Mouse (Mus musculus) embryo, embryonic 10 days (tissue): Measurements from ENCODE around the gene Vmn2r63.
"Not testable (repeated sequence)": the region's sequence is repeated elsewhere in the genome, so short reads cannot be mapped to it uniquely, and the experiment has no call there.

ENCODE experiments used
- DNase-seq: peaks from one replicate; pipeline ENCODE4 v3.0.0-alpha.2; 2015; ENCODE audit warnings: low spot score

Gene Vmn2r63

DNA sequence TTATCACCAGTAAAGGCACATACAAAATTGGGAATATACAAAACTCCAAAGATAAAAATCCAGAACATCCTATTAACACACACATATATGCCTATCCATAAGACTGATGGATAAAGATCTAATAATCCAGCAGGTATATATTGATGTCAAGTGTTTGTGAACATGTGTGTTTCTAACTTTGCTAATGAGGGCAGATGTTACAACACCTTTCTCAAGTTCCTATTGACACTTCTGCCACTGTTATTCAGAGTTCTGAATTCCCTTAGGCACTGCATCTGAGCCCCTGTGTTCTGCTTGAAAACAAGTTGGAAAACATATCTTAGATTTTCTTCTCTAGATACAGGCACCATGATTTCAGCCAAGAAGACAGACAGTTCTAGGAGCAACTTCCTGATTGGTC is at the start of gene Vmn2r63:
Gene Vmn2r63 (minus strand): TSS at position 101 of the 400 bp plus-strand sequence.
- not testable (repeated sequence) for DNase-seq

DNA sequence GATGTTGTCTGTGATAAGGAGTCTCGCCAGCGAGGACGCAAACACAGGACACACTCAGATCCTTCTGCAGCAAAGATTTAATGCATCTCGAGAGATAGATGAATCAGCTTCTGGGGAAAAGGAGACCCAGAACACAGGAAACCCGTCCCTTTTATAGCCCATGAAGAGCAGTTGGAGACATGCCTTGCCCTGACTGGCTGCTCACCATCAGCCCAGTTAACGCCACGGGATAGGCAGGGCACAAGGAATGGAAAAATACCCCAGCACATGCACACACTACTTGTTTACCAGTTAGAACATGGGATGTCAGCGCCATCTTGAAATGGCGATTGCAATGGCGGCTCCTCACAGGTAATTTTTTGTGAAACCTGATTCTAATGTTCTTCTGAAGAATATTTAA is 47.1 kb upstream of the Vmn2r63 start:
- DNase-seq: no peak

DNA sequence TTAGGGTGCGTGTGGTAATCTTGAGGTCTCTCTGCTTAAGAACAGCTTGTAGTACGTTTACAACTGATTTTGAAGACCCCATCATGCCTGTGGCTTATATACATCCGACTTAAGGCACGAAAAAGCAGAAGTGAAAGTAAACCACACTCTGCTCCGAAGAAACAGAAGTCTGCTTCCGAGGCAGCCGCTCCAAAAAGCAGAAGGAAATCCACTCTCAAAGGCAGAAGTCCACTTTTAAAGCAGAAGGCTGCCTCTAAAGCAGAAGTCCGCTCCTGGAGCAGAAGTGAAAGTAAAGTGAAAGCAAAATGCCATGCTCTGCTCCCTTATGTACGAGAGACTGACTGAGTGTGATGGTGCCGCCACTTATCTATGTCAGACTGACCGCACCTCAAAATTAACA is 46.5 kb upstream of the Vmn2r63 start:
- no peak for DNase-seq

DNA sequence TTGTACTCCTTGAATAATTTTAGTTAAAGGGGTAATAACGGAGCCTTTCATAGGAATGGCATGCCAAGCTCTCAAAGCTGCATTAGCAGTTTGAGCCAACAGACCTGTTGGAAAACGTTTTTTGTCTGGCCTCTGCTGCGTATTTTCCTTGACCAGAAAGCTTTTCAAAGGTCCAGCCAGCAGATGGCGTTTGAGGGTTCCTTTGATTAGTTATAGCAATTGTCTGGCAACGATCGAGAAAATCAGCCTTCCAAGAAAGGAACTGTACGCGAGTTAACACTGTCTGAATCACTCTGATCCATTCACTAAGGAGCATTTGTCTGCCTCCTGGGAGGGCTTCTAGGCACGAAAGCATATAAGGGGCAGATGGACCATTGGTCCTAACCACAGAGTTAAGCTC is 31.6 kb upstream of the Vmn2r63 start:
- DNase-seq: no peak

DNA sequence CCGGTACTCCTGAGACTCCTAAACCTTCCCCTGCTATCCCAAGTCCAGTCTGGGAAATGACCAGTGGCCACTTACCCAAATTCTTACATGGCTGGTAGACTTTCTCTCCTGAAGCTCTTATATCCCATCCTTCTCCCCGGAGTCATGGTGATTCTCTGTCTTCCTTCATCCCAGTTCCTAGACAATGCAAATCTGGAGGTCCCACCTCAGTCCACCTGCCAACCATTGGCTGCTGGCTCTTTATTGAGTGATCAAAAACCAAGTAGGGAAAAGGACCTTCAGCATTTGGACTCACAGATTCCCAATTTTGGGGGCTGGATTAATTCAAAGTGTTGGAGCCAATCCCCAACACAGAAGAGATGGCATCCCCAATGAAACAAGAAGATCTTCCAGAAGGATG is 35.6 kb downstream of the Vmn2r63 start:
- DNase-seq: not testable (repeated sequence)

DNA sequence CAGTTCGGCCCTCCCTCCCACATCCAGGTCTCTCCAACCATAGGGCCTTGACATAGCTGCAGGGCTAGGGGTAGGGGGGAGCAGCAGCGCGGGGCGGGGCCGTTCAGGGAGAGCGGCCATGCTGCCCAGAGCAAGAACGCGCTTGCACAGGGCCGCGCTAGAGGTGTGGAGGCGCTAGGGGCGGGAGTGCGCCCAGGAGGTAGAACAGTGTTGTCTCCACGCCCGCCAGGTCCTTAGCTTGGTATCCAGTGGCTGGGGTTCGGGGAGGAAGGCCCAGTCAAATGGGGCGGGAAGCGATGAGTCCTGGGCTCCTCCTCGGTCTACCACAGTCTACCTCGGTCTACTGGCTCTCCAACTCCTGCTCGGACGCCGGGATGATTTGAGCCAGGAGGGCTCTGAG is 55.5 kb downstream of the Vmn2r63 start:
- DNase-seq: no peak

DNA sequence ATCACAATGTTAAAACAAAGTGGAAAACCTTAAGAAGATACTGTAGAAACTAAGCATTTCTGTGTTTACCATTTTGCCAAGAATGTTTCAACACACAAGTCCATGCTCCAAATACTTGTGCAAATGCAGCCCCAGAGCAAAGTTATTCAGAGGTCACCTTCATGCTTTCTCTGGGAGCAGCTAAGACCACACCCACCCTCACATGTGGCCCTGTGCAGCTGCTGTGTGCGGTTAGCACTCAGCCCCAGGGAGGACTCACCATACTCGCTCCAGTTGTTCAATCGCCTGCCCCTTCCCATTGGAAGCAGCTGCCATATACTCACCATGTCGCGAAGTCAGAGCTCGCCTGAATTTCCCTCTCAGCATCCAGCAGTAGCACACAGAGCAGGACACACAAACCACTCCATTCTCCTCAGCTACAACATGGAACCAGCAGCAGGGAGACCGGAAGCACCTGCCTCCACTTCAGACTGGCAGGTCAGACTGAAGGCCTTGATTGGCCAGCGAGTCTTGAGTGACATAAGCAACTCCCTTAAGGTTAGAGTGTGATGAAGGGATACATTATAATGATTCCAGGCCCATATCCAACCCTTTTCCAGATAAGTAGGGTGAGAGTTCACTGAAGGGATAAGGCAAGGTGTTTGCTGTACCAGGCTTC is 66.7 kb downstream of the Vmn2r63 start, which contains the start of gene Gm2381:
Gene Gm2381 (minus strand): TSS at position 434 of the 658 bp plus-strand sequence.
- not testable (repeated sequence) for DNase-seq
